Mouse (Mus musculus) gastrocnemius, adult 18-20 months (tissue): ENCODE data around the gene Zfp282. TPM values are rescaled to one million over a fixed set of nuclear protein-coding genes. Genes with fewer than 3 reads are reported as not detected.
"Not testable (repeated sequence)": the region's sequence is repeated elsewhere in the genome, so short reads cannot be mapped to it uniquely, and the experiment has no call there.

Experiments
- DNase-seq: peaks from one replicate; pipeline ENCODE4 v3.0.0; 2021; ENCODE audit warnings: low spot score
- long read RNA-seq, 2 experiments: library from polyadenylated mRNA; stranded (forward); transcript quantifications; one replicate each; pipeline ENCODE4 v2.0.0; 2021
- total RNA-seq, 2 experiments: library from RNA; stranded (reverse); gene quantifications; 2 replicates each; pipeline ENCODE4 v1.2.3; 2021

Zfp282 gene
- total RNA-seq, result 1 to 10 TPM; 5.3 to 5.9 TPM
- long read RNA-seq, experiment 1, full-length matches to known transcripts, result 14 of 18 reads
- long read RNA-seq, experiment 1, partial matches to known transcripts, result 1 of 18 reads
- long read RNA-seq, experiment 1, other reads (novel, unspliced or antisense), result 3 of 18 reads
- long read RNA-seq, experiment 2, full-length matches to known transcripts, result 5 of 7 reads
- long read RNA-seq, experiment 2, partial matches to known transcripts, result 0 of 7 reads
- long read RNA-seq, experiment 2, other reads (novel, unspliced or antisense), result 2 of 7 reads

GRCm38 (mm10) chr6:47877058-47877457, at the start of gene Zfp282:
Gene Zfp282, plus strand, starts transcription at chr6:47877204.
- DNase-seq, result no peak

- no peak for DNase-seq
These were observed 49.5 kb upstream of the Zfp282 start for GRCm38 (mm10) chr6:47827462-47827861.

GRCm38 (mm10) chr6:47828950-47829349, 48.1 kb upstream of the Zfp282 start:
- DNase-seq, result no peak

- DNase-seq, result peak; percentile 92
These were observed 46.6 kb upstream of the Zfp282 start, which contains the start of gene Zfp786 for GRCm38 (mm10) chr6:47830104-47831078. Gene Zfp786, minus strand, starts transcription at chr6:47830867.

- no peak for DNase-seq
These were observed 44.8 kb upstream of the Zfp282 start for GRCm38 (mm10) chr6:47832220-47832619.

- peak; percentile 96 for DNase-seq
These were observed 41.5 kb upstream of the Zfp282 start, which contains the start of gene Zfp398 for GRCm38 (mm10) chr6:47835482-47835983. Gene Zfp398, plus strand, starts transcription at chr6:47835661.

- no peak for DNase-seq
These were observed 41.0 kb upstream of the Zfp282 start for GRCm38 (mm10) chr6:47835984-47836521.

GRCm38 (mm10) chr6:47837630-47838029, 39.4 kb upstream of the Zfp282 start:
- DNase-seq, result no peak

- DNase-seq, result no peak
These were observed 35.9 kb upstream of the Zfp282 start for GRCm38 (mm10) chr6:47841077-47841476.

- DNase-seq, result no peak
These were observed 35.2 kb upstream of the Zfp282 start for GRCm38 (mm10) chr6:47841831-47842230.

- no peak for DNase-seq
These were observed 34.7 kb upstream of the Zfp282 start for GRCm38 (mm10) chr6:47842337-47842736.

GRCm38 (mm10) chr6:47845779-47846178, 31.2 kb upstream of the Zfp282 start:
- no peak for DNase-seq

- no peak for DNase-seq
These were observed 19.8 kb upstream of the Zfp282 start for GRCm38 (mm10) chr6:47857241-47857640.

- DNase-seq, result not testable (repeated sequence)
These were observed 19.3 kb upstream of the Zfp282 start for GRCm38 (mm10) chr6:47857729-47858128.

- no peak for DNase-seq
These were observed 4.7 kb upstream of the Zfp282 start for GRCm38 (mm10) chr6:47872266-47872665.

GRCm38 (mm10) chr6:47877461-47878132, 593 bp downstream of the Zfp282 start:
- DNase-seq, result peak; percentile 91

- no peak for DNase-seq
These were observed 1.1 kb downstream of the Zfp282 start for GRCm38 (mm10) chr6:47878133-47878514.

GRCm38 (mm10) chr6:47878593-47878992, 1.6 kb downstream of the Zfp282 start:
- DNase-seq, result no peak

- no peak for DNase-seq
These were observed 2.2 kb downstream of the Zfp282 start for GRCm38 (mm10) chr6:47879049-47879716.

GRCm38 (mm10) chr6:47880166-47880565, 3.2 kb downstream of the Zfp282 start:
- DNase-seq, result no peak
